Mouse (Mus musculus): Measurements from ENCODE around the gene Pnkp. TPM values are rescaled to one million over a fixed set of nuclear protein-coding genes. Genes with fewer than 3 reads are reported as not detected.

Pnkp gene
- total and polyA plus RNA-seq, 2 experiments from 2014 or later, result 24.5 to 43.6 TPM

GRCm38 (mm10) chr7:44841825-44842463 is 15.0 kb upstream of the Pnkp start:
- ATAC-seq (ENCODE audit: insufficient read depth, low read depth), result no peak
- H3K4me2 ChIP-seq (ENCODE audit: low read depth, low read length), result no peak overlapping the region
- H3K27ac ChIP-seq (ENCODE audit: low read depth), result no peak overlapping the region
- peaks cover 5% of the 10 kb centered on the region; the same call in 1 of the 2 replicates for H3K27me3 ChIP-seq (ENCODE audit: control insufficient read depth, insufficient read depth, low read length)
- no peak overlapping the region for H3K4me3 ChIP-seq (ENCODE audit: low read depth, low read length)
- TF ChIP-seq EP300 (IDR thresholded peaks at IDR 0.05; ENCODE audit: low read depth), result no peak
- TF ChIP-seq CTCF (IDR thresholded peaks at IDR 0.05; ENCODE audit: low read depth), result no peak
- no peak overlapping the region for H3K9ac ChIP-seq (replicated peaks; ENCODE audit: low read depth, low read length)
- WGBS, result 82% methylated on average over 8 of the region's 8 CpGs
- DNase-seq (ENCODE audit: low spot score), result no peak
- peaks cover 11% of the 10 kb centered on the region for H3K4me1 ChIP-seq (ENCODE audit: control insufficient read depth, insufficient read depth)
- H3K9me3 ChIP-seq (replicated peaks; ENCODE audit: control insufficient read depth, low read length), result no peaks in the 10 kb centered on the region
- H3K36me3 ChIP-seq (replicated peaks; ENCODE audit: control insufficient read depth, insufficient read depth, low read length), result peaks cover 62% of the 10 kb centered on the region

- H3K27ac ChIP-seq (ENCODE audit: low read depth), result no peak overlapping the region
- peaks cover 11% of the 10 kb centered on the region for H3K4me1 ChIP-seq (ENCODE audit: control insufficient read depth, insufficient read depth)
- WGBS, result 94% methylated on average over 10 of the region's 10 CpGs
- H3K9me3 ChIP-seq (replicated peaks; ENCODE audit: control insufficient read depth, low read length), result no peaks in the 10 kb centered on the region
- no peak overlapping the region for H3K4me2 ChIP-seq (ENCODE audit: low read depth, low read length)
- no peak overlapping the region for H3K4me3 ChIP-seq (ENCODE audit: low read depth, low read length)
- DNase-seq (ENCODE audit: low spot score) (no peak), ATAC-seq (ENCODE audit: insufficient read depth, low read depth) (no peak)
- H3K27me3 ChIP-seq (ENCODE audit: control insufficient read depth, insufficient read depth, low read length), result peaks cover 5% of the 10 kb centered on the region; the same call in 1 of the 2 replicates
- H3K36me3 ChIP-seq (replicated peaks; ENCODE audit: control insufficient read depth, insufficient read depth, low read length), result peaks cover 63% of the 10 kb centered on the region
- TF ChIP-seq CTCF (IDR thresholded peaks at IDR 0.05; ENCODE audit: low read depth) (no peak), EP300 (IDR thresholded peaks at IDR 0.05; ENCODE audit: low read depth) (no peak)
- H3K9ac ChIP-seq (replicated peaks; ENCODE audit: low read depth, low read length), result no peak overlapping the region
These were observed 11.9 kb upstream of the Pnkp start for GRCm38 (mm10) chr7:44845006-44845405.

GRCm38 (mm10) chr7:44846804-44847203 is 10.1 kb upstream of the Pnkp start:
- ATAC-seq (ENCODE audit: insufficient read depth, low read depth), result no peak
- Histone ChIP-seq H3K27ac (ENCODE audit: low read depth) (no peak overlapping the region), H3K36me3 (replicated peaks; ENCODE audit: control insufficient read depth, insufficient read depth, low read length) (peaks cover 52% of the 10 kb centered on the region), H3K9me3 (replicated peaks; ENCODE audit: control insufficient read depth, low read length) (no peaks in the 10 kb centered on the region), H3K4me2 (ENCODE audit: low read depth, low read length) (no peak overlapping the region), H3K4me3 (ENCODE audit: low read depth, low read length) (no peak overlapping the region), H3K4me1 (ENCODE audit: control insufficient read depth, insufficient read depth) (peaks cover 16% of the 10 kb centered on the region), H3K27me3 (ENCODE audit: control insufficient read depth, insufficient read depth, low read length) (no peaks in the 10 kb centered on the region), H3K9ac (replicated peaks; ENCODE audit: low read depth, low read length) (no peak overlapping the region)
- no peak for TF ChIP-seq CTCF (IDR thresholded peaks at IDR 0.05; ENCODE audit: low read depth)
- TF ChIP-seq EP300 (IDR thresholded peaks at IDR 0.05; ENCODE audit: low read depth), result no peak
- WGBS, result 82% methylated on average over 7 of the region's 7 CpGs
- DNase-seq (ENCODE audit: low spot score), result no peak

- ATAC-seq (ENCODE audit: insufficient read depth, low read depth) (no peak), DNase-seq (ENCODE audit: low spot score) (no peak)
- peak overlapping the region; percentile 82 for H3K4me2 ChIP-seq (ENCODE audit: low read depth, low read length)
- no peaks in the 10 kb centered on the region for H3K27me3 ChIP-seq (ENCODE audit: control insufficient read depth, insufficient read depth, low read length)
- 71% methylated on average over 5 of the region's 5 CpGs for WGBS
- H3K4me3 ChIP-seq (ENCODE audit: low read depth, low read length), result peak overlapping the region; percentile 81
- H3K9ac ChIP-seq (replicated peaks; ENCODE audit: low read depth, low read length), result peak overlapping the region; percentile 48
- no peak overlapping the region for H3K27ac ChIP-seq (ENCODE audit: low read depth)
- no peak for TF ChIP-seq EP300 (IDR thresholded peaks at IDR 0.05; ENCODE audit: low read depth)
- no peak for TF ChIP-seq CTCF (IDR thresholded peaks at IDR 0.05; ENCODE audit: low read depth)
- peaks cover 16% of the 10 kb centered on the region for H3K4me1 ChIP-seq (ENCODE audit: control insufficient read depth, insufficient read depth)
- no peaks in the 10 kb centered on the region for H3K9me3 ChIP-seq (replicated peaks; ENCODE audit: control insufficient read depth, low read length)
- H3K36me3 ChIP-seq (replicated peaks; ENCODE audit: control insufficient read depth, insufficient read depth, low read length), result peaks cover 43% of the 10 kb centered on the region
These were observed 9.2 kb upstream of the Pnkp start for GRCm38 (mm10) chr7:44847772-44848171.

- ATAC-seq (ENCODE audit: insufficient read depth, low read depth) (peak; percentile 83), DNase-seq (ENCODE audit: low spot score) (peak; percentile 99)
- Histone ChIP-seq H3K27ac (ENCODE audit: low read depth) (peak within 1 kb of the TSS; percentile 98), H3K36me3 (replicated peaks; ENCODE audit: control insufficient read depth, insufficient read depth, low read length) (peaks cover 37% of the 10 kb centered on the region), H3K9me3 (replicated peaks; ENCODE audit: control insufficient read depth, low read length) (no peaks in the 10 kb centered on the region), H3K27me3 (ENCODE audit: control insufficient read depth, insufficient read depth, low read length) (no peaks in the 10 kb centered on the region), H3K4me1 (ENCODE audit: control insufficient read depth, insufficient read depth) (peaks cover 20% of the 10 kb centered on the region), H3K9ac (replicated peaks; ENCODE audit: low read depth, low read length) (peak within 1 kb of the TSS; percentile 83), H3K4me2 (ENCODE audit: low read depth, low read length) (peak within 1 kb of the TSS; percentile 82), H3K4me3 (ENCODE audit: low read depth, low read length) (peak within 1 kb of the TSS; percentile 81)
- TF ChIP-seq EP300 (IDR thresholded peaks at IDR 0.05; ENCODE audit: low read depth) (peak; percentile 91), CTCF (IDR thresholded peaks at IDR 0.05; ENCODE audit: low read depth) (no peak)
- WGBS, result under 1% methylated on average over 54 of the region's 54 CpGs
These were observed 8.2 kb upstream of the Pnkp start, which contains the start of the genes Akt1s1 and Tbc1d17 for GRCm38 (mm10) chr7:44848561-44849415. Gene Akt1s1 (plus strand): TSS chr7:44848991. Gene Tbc1d17 (minus strand): TSS chr7:44849079.

Measured in heart, postnatal 0 days (tissue).